Comparison of ENCODE assay signal across 8 mouse cellular contexts in genomic region chr11:102990152-102990663, GRCm38 (mm10). TPM values are rescaled to one million over a fixed set of nuclear protein-coding genes. Genes with fewer than 3 reads are reported as not detected.
DNase-seq lines count a peak whose midpoint lies in the region; ATAC-seq lines count a peak whose summit lies in the region.

No protein-coding gene starts in this region.

- DNase-seq in ovary, adult 18-20 months (ENCODE audit: low spot score) = peak; percentile 28
- no peak for DNase-seq in ovary, postnatal 14 days (ENCODE audit: low spot score)
- peak; percentile 83 for DNase-seq in cerebellum, adult 9-11 months
- peak; percentile 19 to 37 for DNase-seq in kidney, adult 8-10 months
- DNase-seq in lung, postnatal 14 days = peak; percentile 46
- peak; percentile 52 for DNase-seq in right cerebral cortex, postnatal 14 days

- ATAC-seq in granulocyte monocyte progenitor cell, adult 5-6 weeks (replicated peaks; ENCODE audit: poor library complexity, severe bottlenecking) = peak; percentile 67
- ATAC-seq in erythroblast, adult 5-6 weeks (replicated peaks; ENCODE audit: low FRiP score, poor library complexity, severe bottlenecking) = no peak

RNA-seq across cellular contexts. Expression of gene Nmt1, which starts 37.8 kb away (rescaled TPM):
- total RNA-seq in granulocyte monocyte progenitor cell, adult 5-6 weeks (2014; fragmentation: Nextera tagmentation) = 39.2 and 44.9 TPM in 2 replicates
- total RNA-seq in granulocyte monocyte progenitor cell, adult 5-6 weeks (2017) = 54.1 and 58.9 TPM in 2 replicates
- 17.8 and 31.3 TPM in 2 replicates for total RNA-seq in erythroblast, adult 5-6 weeks (2015; ENCODE audit: low replicate concordance)
- 16.9 and 17.3 TPM in 2 replicates for total RNA-seq in erythroblast, adult 5-6 weeks (2017; ENCODE audit: low replicate concordance)

RNA-seq across cellular contexts. Expression of gene Dcakd, which starts 37.9 kb away (rescaled TPM):
- total RNA-seq in granulocyte monocyte progenitor cell, adult 5-6 weeks (2014; fragmentation: Nextera tagmentation) = 30.5 and 40.9 TPM in 2 replicates
- total RNA-seq in granulocyte monocyte progenitor cell, adult 5-6 weeks (2017) = 14.3 and 17.0 TPM in 2 replicates
- total RNA-seq in erythroblast, adult 5-6 weeks (2015; ENCODE audit: low replicate concordance) = 16.3 and 25.5 TPM in 2 replicates
- total RNA-seq in erythroblast, adult 5-6 weeks (2017; ENCODE audit: low replicate concordance) = 6.8 and 26.4 TPM in 2 replicates

RNA-seq across cellular contexts. Expression of gene C1ql1, which starts 43.7 kb away (rescaled TPM):
- not detected in 2 replicates for total RNA-seq in granulocyte monocyte progenitor cell, adult 5-6 weeks (2014; fragmentation: Nextera tagmentation)
- total RNA-seq in granulocyte monocyte progenitor cell, adult 5-6 weeks (2017) = not detected in 2 replicates
- not detected in 2 replicates for total RNA-seq in erythroblast, adult 5-6 weeks (2015; ENCODE audit: low replicate concordance)
- not detected in 2 replicates for total RNA-seq in erythroblast, adult 5-6 weeks (2017; ENCODE audit: low replicate concordance)
